Mouse (Mus musculus): ENCODE data around the gene Qrfp. TPM values are rescaled to one million over a fixed set of nuclear protein-coding genes. Genes with fewer than 3 reads are reported as not detected.

Gene Qrfp
- 0.72 and 0.74 TPM in 2 replicates for polyA plus RNA-seq (2012; rRNA removed)

GRCm38 (mm10) chr2:31810444-31810843 lies at the start of gene Qrfp:
TSS of gene Qrfp (minus strand) at chr2:31810580.
- no peak for DNase-seq (ENCODE audit: low read depth)

GRCm38 (mm10) chr2:31858500-31858899 lies 48.1 kb upstream of the Qrfp start:
- DNase-seq (ENCODE audit: low read depth): no peak

- no peak for DNase-seq (ENCODE audit: low read depth)
Measured at GRCm38 (mm10) chr2:31857180-31857579, 46.8 kb upstream of the Qrfp start.

- DNase-seq (ENCODE audit: low read depth): no peak
Measured at GRCm38 (mm10) chr2:31855991-31856390, 45.6 kb upstream of the Qrfp start.

- no peak for DNase-seq (ENCODE audit: low read depth)
Measured at GRCm38 (mm10) chr2:31850141-31850540, 39.8 kb upstream of the Qrfp start.

GRCm38 (mm10) chr2:31847908-31848307 lies 37.5 kb upstream of the Qrfp start:
- DNase-seq (ENCODE audit: low read depth): no peak

GRCm38 (mm10) chr2:31846692-31847660 lies 36.6 kb upstream of the Qrfp start:
- no peak for DNase-seq (ENCODE audit: low read depth)

- no peak for DNase-seq (ENCODE audit: low read depth)
Measured at GRCm38 (mm10) chr2:31845896-31846691, 35.7 kb upstream of the Qrfp start, which contains the start of gene Fibcd1. TSS of gene Fibcd1 (minus strand) at chr2:31846005.

GRCm38 (mm10) chr2:31845512-31845895 lies 35.1 kb upstream of the Qrfp start:
- DNase-seq (ENCODE audit: low read depth): no peak

- no peak for DNase-seq (ENCODE audit: low read depth)
Measured at GRCm38 (mm10) chr2:31844729-31845136, 34.4 kb upstream of the Qrfp start.

- DNase-seq (ENCODE audit: low read depth): no peak
Measured at GRCm38 (mm10) chr2:31838868-31839267, 28.5 kb upstream of the Qrfp start.

GRCm38 (mm10) chr2:31836985-31837384 lies 26.6 kb upstream of the Qrfp start:
- DNase-seq (ENCODE audit: low read depth): no peak

GRCm38 (mm10) chr2:31836091-31836490 lies 25.7 kb upstream of the Qrfp start:
- no peak for DNase-seq (ENCODE audit: low read depth)

GRCm38 (mm10) chr2:31828311-31828825 lies 18.0 kb upstream of the Qrfp start:
- DNase-seq (ENCODE audit: low read depth): no peak

GRCm38 (mm10) chr2:31827877-31828276 lies 17.5 kb upstream of the Qrfp start:
- DNase-seq (ENCODE audit: low read depth): no peak

GRCm38 (mm10) chr2:31826094-31827085 lies 16.0 kb upstream of the Qrfp start:
- DNase-seq (ENCODE audit: low read depth): no peak

GRCm38 (mm10) chr2:31825469-31825911 lies 15.1 kb upstream of the Qrfp start:
- no peak for DNase-seq (ENCODE audit: low read depth)

GRCm38 (mm10) chr2:31823933-31824730 lies 13.8 kb upstream of the Qrfp start:
- no peak for DNase-seq (ENCODE audit: low read depth)

- DNase-seq (ENCODE audit: low read depth): no peak
Measured at GRCm38 (mm10) chr2:31822524-31823371, 12.4 kb upstream of the Qrfp start.
